Mouse (Mus musculus): ENCODE measurements around the gene Slc12a4. TPM values are rescaled to one million over a fixed set of nuclear protein-coding genes. Genes with fewer than 3 reads are reported as not detected.
A peak's percentile ranks its signal among the peaks of the same experiment; 100 is the strongest.

Slc12a4 gene
- polyA plus RNA-seq, 1 experiment from 2014 or later, result 16.1 TPM

GRCm38 (mm10) chr8:105932525-105932924 lies 33.4 kb downstream of the Slc12a4 start:
- WGBS (ENCODE audit: missing documents), result 97% methylated on average over 9 of the region's 11 CpGs
- Histone ChIP-seq H3K36me3 (ENCODE audit: inconsistent target) (peaks cover 40% of the 10 kb centered on the region), H3K27ac (no peak overlapping the region), H3K4me3 (ENCODE audit: inconsistent target) (no peak overlapping the region), H3K79me2 (ENCODE audit: inconsistent target) (peaks cover 5% of the 10 kb centered on the region; the same call in 1 of the 2 replicates)

- 100% methylated on average over 3 of the region's 3 CpGs for WGBS (ENCODE audit: missing documents)
- Histone ChIP-seq H3K79me2 (ENCODE audit: inconsistent target) (no peaks in the 10 kb centered on the region), H3K36me3 (ENCODE audit: inconsistent target) (peaks cover 40% of the 10 kb centered on the region), H3K4me3 (ENCODE audit: inconsistent target) (no peak overlapping the region), H3K27ac (no peak overlapping the region)
These were observed 34.6 kb downstream of the Slc12a4 start for GRCm38 (mm10) chr8:105931271-105931670.

- Histone ChIP-seq H3K36me3 (ENCODE audit: inconsistent target) (peaks cover 34% of the 10 kb centered on the region), H3K79me2 (ENCODE audit: inconsistent target) (no peaks in the 10 kb centered on the region), H3K4me3 (ENCODE audit: inconsistent target) (no peak overlapping the region), H3K27ac (no peak overlapping the region)
- 42% methylated on average over 8 of the region's 8 CpGs for WGBS (ENCODE audit: missing documents)
These were observed 35.3 kb downstream of the Slc12a4 start for GRCm38 (mm10) chr8:105930602-105931001.

- H3K4me3 ChIP-seq (ENCODE audit: inconsistent target), result no peak overlapping the region
- 100% methylated on average over 2 of the region's 3 CpGs for WGBS (ENCODE audit: missing documents)
- no peaks in the 10 kb centered on the region for H3K79me2 ChIP-seq (ENCODE audit: inconsistent target)
- H3K27ac ChIP-seq, result no peak overlapping the region
- H3K36me3 ChIP-seq (ENCODE audit: inconsistent target), result peaks cover 6% of the 10 kb centered on the region; the same call in 1 of the 2 replicates
These were observed 40.8 kb downstream of the Slc12a4 start for GRCm38 (mm10) chr8:105925123-105925522.

GRCm38 (mm10) chr8:105919390-105919789 lies 46.5 kb downstream of the Slc12a4 start:
- 82% methylated on average over 3 of the region's 3 CpGs for WGBS (ENCODE audit: missing documents)
- Histone ChIP-seq H3K36me3 (ENCODE audit: inconsistent target) (peaks cover 9% of the 10 kb centered on the region; the same call in 1 of the 2 replicates), H3K79me2 (ENCODE audit: inconsistent target) (no peaks in the 10 kb centered on the region; the same call in 1 of the 2 replicates), H3K4me3 (ENCODE audit: inconsistent target) (no peak overlapping the region), H3K27ac (no peak overlapping the region)

- WGBS (ENCODE audit: missing documents), result 24% methylated on average over 16 of the region's 16 CpGs
These were observed 64.8 kb downstream of the Slc12a4 start for GRCm38 (mm10) chr8:105900941-105901616.

GRCm38 (mm10) chr8:105900180-105900940 lies 65.5 kb downstream of the Slc12a4 start, which contains the start of gene Pskh1:
Pskh1 (plus strand) TSS chr8:105900441.
- Histone ChIP-seq H3K4me3 (ENCODE audit: inconsistent target) (peak within 1 kb of the TSS; percentile 77), H3K36me3 (ENCODE audit: inconsistent target) (no peaks in the 10 kb centered on the region), H3K79me2 (ENCODE audit: inconsistent target) (peaks cover 48% of the 10 kb centered on the region), H3K27ac (peak within 1 kb of the TSS; percentile 42)
- WGBS (ENCODE audit: missing documents), result under 1% methylated on average over 65 of the region's 68 CpGs

More at GRCm38 (mm10) chr8:105900941-105901616, 64.8 kb downstream of the Slc12a4 start:
- Histone ChIP-seq H3K4me3 (ENCODE audit: inconsistent target) (peak overlapping the region; percentile 77), H3K79me2 (ENCODE audit: inconsistent target) (peaks cover 56% of the 10 kb centered on the region), H3K27ac (peak overlapping the region; percentile 42), H3K36me3 (ENCODE audit: inconsistent target) (no peaks in the 10 kb centered on the region)

- no peaks in the 10 kb centered on the region for H3K36me3 ChIP-seq (ENCODE audit: inconsistent target)
- peaks cover 24% of the 10 kb centered on the region for H3K79me2 ChIP-seq (ENCODE audit: inconsistent target)
- WGBS (ENCODE audit: missing documents), result 89% methylated on average over 4 of the region's 9 CpGs
- no peak overlapping the region for H3K4me3 ChIP-seq (ENCODE audit: inconsistent target)
- no peak overlapping the region for H3K27ac ChIP-seq
These were observed 68.0 kb downstream of the Slc12a4 start for GRCm38 (mm10) chr8:105897801-105898480.

Other genes with a start within 250 kb of the Slc12a4 start
- gene Gfod2, start 207.4 kb downstream of the Slc12a4 start, polyA plus RNA-seq (2018), result 0.26 to 0.85 TPM (median 0.67 TPM) in 3 replicates
- gene Ranbp10, start 138.7 kb downstream of the Slc12a4 start, polyA plus RNA-seq (2018), result 16.5 to 33.9 TPM (median 23.7 TPM) in 3 replicates
- not detected in 3 replicates for gene Tsnaxip1, start 138.4 kb downstream of the Slc12a4 start, polyA plus RNA-seq (2018)
- gene Cenpt, start 112.8 kb downstream of the Slc12a4 start, polyA plus RNA-seq (2018), result 7.2 to 13.3 TPM (median 8.2 TPM) in 3 replicates
- 8.3 to 23.6 TPM (median 20.4 TPM) in 3 replicates for gene Thap11, start 111.0 kb downstream of the Slc12a4 start, polyA plus RNA-seq (2018)
- 53.1 to 154 TPM (median 76.1 TPM) in 3 replicates for gene Nutf2, start 105.5 kb downstream of the Slc12a4 start, polyA plus RNA-seq (2018)
- 12.6 to 19.5 TPM (median 14.6 TPM) in 3 replicates for gene Edc4, start 85.2 kb downstream of the Slc12a4 start, polyA plus RNA-seq (2018)
- gene Nrn1l, start 72.5 kb downstream of the Slc12a4 start, polyA plus RNA-seq (2018), result not detected in 3 replicates
- gene Pskh1, start 65.7 kb downstream of the Slc12a4 start, polyA plus RNA-seq (2018), result 16.3 to 17.5 TPM (median 16.4 TPM) in 3 replicates
- gene Ctrl, start 32.2 kb downstream of the Slc12a4 start, polyA plus RNA-seq (2018), result not detected in 3 replicates
- 51.8 to 210 TPM (median 105 TPM) in 3 replicates for gene Psmb10, start 27.7 kb downstream of the Slc12a4 start, polyA plus RNA-seq (2018)
- 0.10 to 0.28 TPM in 2 of 3 replicates, not detected in the other for gene Lcat, start 22.7 kb downstream of the Slc12a4 start, polyA plus RNA-seq (2018)
- gene Dpep3, start 13.3 kb upstream of the Slc12a4 start, polyA plus RNA-seq (2018), result 0.10 to 0.34 TPM in 2 of 3 replicates, not detected in the other
- 7.6 to 13.0 TPM (median 7.7 TPM) in 3 replicates for gene Dus2, start 25.2 kb upstream of the Slc12a4 start, polyA plus RNA-seq (2018)
- gene Dpep2nb, start 39.9 kb upstream of the Slc12a4 start, polyA plus RNA-seq (2018), result not detected in 3 replicates
- 10.2 to 19.4 TPM (median 15.9 TPM) in 3 replicates for gene Ddx28, start 45.8 kb upstream of the Slc12a4 start, polyA plus RNA-seq (2018)
- gene Nfatc3, start 92.7 kb upstream of the Slc12a4 start, polyA plus RNA-seq (2018), result 21.3 to 25.2 TPM (median 22.3 TPM) in 3 replicates
- not detected in 3 replicates for gene Esrp2, start 170.9 kb upstream of the Slc12a4 start, polyA plus RNA-seq (2018)
- 132 to 176 TPM (median 135 TPM) in 3 replicates for gene Pla2g15, start 184.3 kb upstream of the Slc12a4 start, polyA plus RNA-seq (2018)
- 4.4 to 10.2 TPM (median 4.9 TPM) in 3 replicates for gene Slc7a6, start 202.8 kb upstream of the Slc12a4 start, polyA plus RNA-seq (2018)
- 28.1 to 38.1 TPM (median 29.3 TPM) in 3 replicates for gene Slc7a6os, start 244.8 kb upstream of the Slc12a4 start, polyA plus RNA-seq (2018)
- gene Prmt7, start 244.8 kb upstream of the Slc12a4 start, polyA plus RNA-seq (2018), result 9.7 to 30.4 TPM (median 17.5 TPM) in 3 replicates

Data from macrophage (primary cell).